Mouse (Mus musculus): ENCODE data around the gene Stum.

DNA sequence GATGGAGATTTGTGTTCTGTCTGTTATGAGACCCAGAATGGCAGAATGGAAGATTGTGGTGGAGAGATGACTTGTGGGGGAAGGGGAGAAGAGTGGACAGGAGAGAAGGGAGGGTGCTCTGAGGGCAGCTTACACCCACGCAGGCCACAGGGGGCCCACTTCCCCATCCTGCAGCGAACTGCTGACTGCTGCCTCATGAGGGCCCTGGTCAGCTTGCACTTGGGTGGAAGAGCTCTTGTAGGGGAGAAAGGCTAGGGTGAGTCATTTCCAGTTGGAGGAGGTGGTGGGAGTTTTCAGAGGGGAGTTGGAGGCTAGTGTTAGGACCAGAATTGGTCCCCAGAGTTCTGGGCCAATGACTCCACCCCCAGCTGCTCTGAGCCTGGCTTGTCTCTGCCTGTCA, 66.2 kb downstream of the Stum start:
- TF ChIP-seq CTCF (IDR thresholded peaks at IDR 0.05) (peak; percentile 13; the same call in 1 of the 2 replicates), EP300 (IDR thresholded peaks at IDR 0.05; ENCODE audit: insufficient read depth, low read depth, low read length) (no peak)

All from heart, adult 2 months (tissue).